Mouse (Mus musculus): Measurements from ENCODE around the gene Clrn3. TPM values are rescaled to one million over a fixed set of nuclear protein-coding genes. Genes with fewer than 3 reads are reported as not detected.

The Clrn3 gene
- polyA plus RNA-seq, 1 experiment from 2014 or later: not detected

- WGBS: 97% methylated on average over 2 of the region's 2 CpGs
Observed at GRCm38 (mm10) chr7:135529068-135529467, 614 bp upstream of the Clrn3 start.

GRCm38 (mm10) chr7:135527169-135527568 lies 1.3 kb downstream of the Clrn3 start:
- Histone ChIP-seq H3K4me1 (no peaks in the 10 kb centered on the region), H3K9me3 (no peaks in the 10 kb centered on the region), H3K36me3 (no peaks in the 10 kb centered on the region), H3K4me3 (no peak overlapping the region), H3K27ac (no peak overlapping the region), H3K4me2 (replicated peaks) (no peak overlapping the region), H3K9ac (no peak overlapping the region), H3K27me3 (replicated peaks) (no peaks in the 10 kb centered on the region)
- ATAC-seq (ENCODE audit: low FRiP score, low read depth): no peak
- 64% methylated on average over 3 of the region's 3 CpGs for WGBS

More at GRCm38 (mm10) chr7:135529068-135529467, 614 bp upstream of the Clrn3 start:
- Histone ChIP-seq H3K27me3 (replicated peaks) (no peaks in the 10 kb centered on the region), H3K27ac (no peak overlapping the region), H3K9me3 (no peaks in the 10 kb centered on the region), H3K4me3 (no peak overlapping the region), H3K4me2 (replicated peaks) (no peak overlapping the region), H3K4me1 (no peaks in the 10 kb centered on the region), H3K9ac (no peak overlapping the region), H3K36me3 (no peaks in the 10 kb centered on the region)
- no peak for ATAC-seq (ENCODE audit: low FRiP score, low read depth)

- Histone ChIP-seq H3K9ac (no peak overlapping the region), H3K4me3 (no peak overlapping the region), H3K9me3 (no peaks in the 10 kb centered on the region), H3K27me3 (replicated peaks) (no peaks in the 10 kb centered on the region), H3K4me2 (replicated peaks) (no peak overlapping the region), H3K27ac (no peak overlapping the region), H3K36me3 (no peaks in the 10 kb centered on the region), H3K4me1 (peaks cover 3% of the 10 kb centered on the region)
- 87% methylated on average over 3 of the region's 3 CpGs for WGBS
- ATAC-seq (ENCODE audit: low FRiP score, low read depth): no peak
Observed at GRCm38 (mm10) chr7:135526574-135527152, 1.8 kb downstream of the Clrn3 start.

- ATAC-seq (ENCODE audit: low FRiP score, low read depth): no peak
- H3K36me3 ChIP-seq: no peaks in the 10 kb centered on the region
- peaks cover 5% of the 10 kb centered on the region for H3K4me1 ChIP-seq
- H3K9me3 ChIP-seq: no peaks in the 10 kb centered on the region
- 66% methylated on average over 6 of the region's 6 CpGs for WGBS
- H3K4me2 ChIP-seq (replicated peaks): no peak overlapping the region
- no peak overlapping the region for H3K4me3 ChIP-seq
- no peak overlapping the region for H3K9ac ChIP-seq
- no peak overlapping the region for H3K27ac ChIP-seq
- H3K27me3 ChIP-seq (replicated peaks): no peaks in the 10 kb centered on the region
Observed at GRCm38 (mm10) chr7:135524424-135524967, 4.0 kb downstream of the Clrn3 start.

GRCm38 (mm10) chr7:135523981-135524380 lies 4.5 kb downstream of the Clrn3 start:
- Histone ChIP-seq H3K9me3 (no peaks in the 10 kb centered on the region), H3K27me3 (replicated peaks) (no peaks in the 10 kb centered on the region), H3K9ac (no peak overlapping the region), H3K4me1 (peaks cover 5% of the 10 kb centered on the region), H3K27ac (no peak overlapping the region), H3K36me3 (no peaks in the 10 kb centered on the region), H3K4me3 (no peak overlapping the region), H3K4me2 (replicated peaks) (no peak overlapping the region)
- 77% methylated on average over 4 of the region's 4 CpGs for WGBS
- no peak for ATAC-seq (ENCODE audit: low FRiP score, low read depth)

- Histone ChIP-seq H3K9me3 (no peaks in the 10 kb centered on the region), H3K4me3 (no peak overlapping the region), H3K36me3 (no peaks in the 10 kb centered on the region), H3K4me2 (replicated peaks) (no peak overlapping the region), H3K27me3 (replicated peaks) (no peaks in the 10 kb centered on the region), H3K4me1 (peaks cover 5% of the 10 kb centered on the region), H3K27ac (no peak overlapping the region), H3K9ac (no peak overlapping the region)
- ATAC-seq (ENCODE audit: low FRiP score, low read depth): no peak
- 61% methylated on average over 15 of the region's 15 CpGs for WGBS
Observed at GRCm38 (mm10) chr7:135521755-135522512, 6.5 kb downstream of the Clrn3 start.

GRCm38 (mm10) chr7:135520241-135520640 lies 8.2 kb downstream of the Clrn3 start:
- WGBS: 83% methylated on average over 5 of the region's 5 CpGs
- Histone ChIP-seq H3K4me3 (no peak overlapping the region), H3K4me2 (replicated peaks) (no peak overlapping the region), H3K36me3 (no peaks in the 10 kb centered on the region), H3K27ac (no peak overlapping the region), H3K4me1 (peaks cover 5% of the 10 kb centered on the region), H3K9ac (no peak overlapping the region), H3K27me3 (replicated peaks) (no peaks in the 10 kb centered on the region), H3K9me3 (no peaks in the 10 kb centered on the region)
- ATAC-seq (ENCODE audit: low FRiP score, low read depth): no peak

- no peak overlapping the region for H3K9ac ChIP-seq
- ATAC-seq (ENCODE audit: low FRiP score, low read depth): no peak
- no peak overlapping the region for H3K4me3 ChIP-seq
- no peak overlapping the region for H3K27ac ChIP-seq
- 60% methylated on average over 4 of the region's 4 CpGs for WGBS
- H3K9me3 ChIP-seq: no peaks in the 10 kb centered on the region
- H3K27me3 ChIP-seq (replicated peaks): no peaks in the 10 kb centered on the region
- H3K4me2 ChIP-seq (replicated peaks): no peak overlapping the region
- H3K36me3 ChIP-seq: no peaks in the 10 kb centered on the region
- peaks cover 5% of the 10 kb centered on the region for H3K4me1 ChIP-seq
Observed at GRCm38 (mm10) chr7:135517191-135517590, 11.3 kb downstream of the Clrn3 start.

- Histone ChIP-seq H3K36me3 (no peaks in the 10 kb centered on the region), H3K4me3 (no peak overlapping the region), H3K27me3 (replicated peaks) (no peaks in the 10 kb centered on the region), H3K9ac (no peak overlapping the region), H3K9me3 (no peaks in the 10 kb centered on the region), H3K27ac (no peak overlapping the region), H3K4me2 (replicated peaks) (no peak overlapping the region), H3K4me1 (no peaks in the 10 kb centered on the region)
- WGBS: 87% methylated on average over 3 of the region's 3 CpGs
- ATAC-seq (ENCODE audit: low FRiP score, low read depth): no peak
Observed at GRCm38 (mm10) chr7:135511723-135512122, 16.7 kb downstream of the Clrn3 start.

GRCm38 (mm10) chr7:135510431-135510830 lies 18.0 kb downstream of the Clrn3 start:
- Histone ChIP-seq H3K27me3 (replicated peaks) (no peaks in the 10 kb centered on the region), H3K4me1 (no peaks in the 10 kb centered on the region), H3K4me2 (replicated peaks) (no peak overlapping the region), H3K27ac (no peak overlapping the region), H3K36me3 (no peaks in the 10 kb centered on the region), H3K9me3 (no peaks in the 10 kb centered on the region), H3K4me3 (no peak overlapping the region), H3K9ac (no peak overlapping the region)
- 88% methylated on average over 5 of the region's 5 CpGs for WGBS
- ATAC-seq (ENCODE audit: low FRiP score, low read depth): no peak

- H3K4me3 ChIP-seq: no peak overlapping the region
- no peak overlapping the region for H3K9ac ChIP-seq
- no peak for ATAC-seq (ENCODE audit: low FRiP score, low read depth)
- H3K27ac ChIP-seq: no peak overlapping the region
- 92% methylated on average over 3 of the region's 3 CpGs for WGBS
- H3K4me1 ChIP-seq: no peaks in the 10 kb centered on the region
- H3K9me3 ChIP-seq: no peaks in the 10 kb centered on the region
- no peaks in the 10 kb centered on the region for H3K36me3 ChIP-seq
- no peaks in the 10 kb centered on the region for H3K27me3 ChIP-seq (replicated peaks)
- no peak overlapping the region for H3K4me2 ChIP-seq (replicated peaks)
Observed at GRCm38 (mm10) chr7:135509272-135509671, 19.2 kb downstream of the Clrn3 start.

GRCm38 (mm10) chr7:135508602-135509001 lies 19.9 kb downstream of the Clrn3 start:
- Histone ChIP-seq H3K4me1 (no peaks in the 10 kb centered on the region), H3K9me3 (no peaks in the 10 kb centered on the region), H3K27ac (no peak overlapping the region), H3K36me3 (no peaks in the 10 kb centered on the region), H3K4me3 (no peak overlapping the region), H3K9ac (no peak overlapping the region), H3K4me2 (replicated peaks) (no peak overlapping the region), H3K27me3 (replicated peaks) (no peaks in the 10 kb centered on the region)
- WGBS: 83% methylated on average over 4 of the region's 4 CpGs
- no peak for ATAC-seq (ENCODE audit: low FRiP score, low read depth)

Measured in neural tube, embryonic 12.5 days (tissue).